Mouse (Mus musculus) liver, embryonic 16.5 days (tissue): ENCODE data around the gene Lrrn1. TPM values are rescaled to one million over a fixed set of nuclear protein-coding genes. Genes with fewer than 3 reads are reported as not detected.

ENCODE experiments used
- ATAC-seq: fragments of 200-750 bp; cut with Nextera tagmentation; 2 replicates; pipeline ENCODE4 v1.8.0; 2017; ENCODE audit warnings: low read depth, mild to moderate bottlenecking, moderate number of reproducible peaks, moderate library complexity
- H3K27ac ChIP-seq: fragments of 300-500 bp; sonication (generic); 2 replicates; pipeline ENCODE4 v1.5.1; 2014; ENCODE audit warnings: mild to moderate bottlenecking, low read length
- H3K27me3 ChIP-seq: fragments of 300-500 bp; sonication (generic); 2 replicates; pipeline ENCODE4 v1.6.1; 2014; ENCODE audit warnings: low read depth, low read length, mixed read lengths; ENCODE audit not compliant: control insufficient read depth, insufficient read depth
- H3K36me3 ChIP-seq: fragments of 300-500 bp; sonication (generic); 2 replicates; pipeline ENCODE4 v1.6.1; 2014; ENCODE audit warnings: mild to moderate bottlenecking; ENCODE audit not compliant: control insufficient read depth, insufficient read depth
- H3K4me1 ChIP-seq: fragments of 300-500 bp; sonication (generic); 2 replicates; pipeline ENCODE4 v1.6.1; 2014; ENCODE audit warnings: low read depth, low read length, mixed read lengths; ENCODE audit not compliant: control insufficient read depth
- H3K4me2 ChIP-seq: fragments of 300-500 bp; sonication (generic); 2 replicates; pipeline ENCODE4 v1.6.1; 2014; ENCODE audit warnings: low read depth, low read length, mixed read lengths
- H3K4me3 ChIP-seq: fragments of 300-500 bp; sonication (generic); 2 replicates; pipeline ENCODE4 v1.5.1; 2014; ENCODE audit warnings: low read depth, mild to moderate bottlenecking, low read length
- H3K9ac ChIP-seq: fragments of 300-500 bp; sonication (generic); 2 replicates; pipeline ENCODE4 v1.6.1; 2014; ENCODE audit warnings: low read depth, low read length
- H3K9me3 ChIP-seq: fragments of 300-500 bp; sonication (generic); replicated peaks from 2 replicates; pipeline ENCODE4 v1.6.1; 2016; ENCODE audit warnings: low read length; ENCODE audit not compliant: control insufficient read depth
- whole genome bisulfite sequencing: fragments of 180-500 bp; shearing (Covaris S2); extraction: QIAGEN DNeasy Blood & Tissue Kit; methylation state at CpG from one replicate; pipeline ENCODE4 v1.1.7; 2014; ENCODE audit not compliant: insufficient replicate concordance; 5-methylcytosine and 5-hydroxymethylcytosine counted together
- polyA plus RNA-seq: library from polyadenylated mRNA; unstranded; fragments of >200 nt; fragmentation: Nextera tagmentation; extraction: Ambion mirVana; gene quantifications from 2 replicates; pipeline ENCODE4 v1.2.1, GENCODE M21; 2015

Lrrn1 gene
- polyA plus RNA-seq, 1 experiment from 2014 or later, result 0.39 TPM

DNA sequence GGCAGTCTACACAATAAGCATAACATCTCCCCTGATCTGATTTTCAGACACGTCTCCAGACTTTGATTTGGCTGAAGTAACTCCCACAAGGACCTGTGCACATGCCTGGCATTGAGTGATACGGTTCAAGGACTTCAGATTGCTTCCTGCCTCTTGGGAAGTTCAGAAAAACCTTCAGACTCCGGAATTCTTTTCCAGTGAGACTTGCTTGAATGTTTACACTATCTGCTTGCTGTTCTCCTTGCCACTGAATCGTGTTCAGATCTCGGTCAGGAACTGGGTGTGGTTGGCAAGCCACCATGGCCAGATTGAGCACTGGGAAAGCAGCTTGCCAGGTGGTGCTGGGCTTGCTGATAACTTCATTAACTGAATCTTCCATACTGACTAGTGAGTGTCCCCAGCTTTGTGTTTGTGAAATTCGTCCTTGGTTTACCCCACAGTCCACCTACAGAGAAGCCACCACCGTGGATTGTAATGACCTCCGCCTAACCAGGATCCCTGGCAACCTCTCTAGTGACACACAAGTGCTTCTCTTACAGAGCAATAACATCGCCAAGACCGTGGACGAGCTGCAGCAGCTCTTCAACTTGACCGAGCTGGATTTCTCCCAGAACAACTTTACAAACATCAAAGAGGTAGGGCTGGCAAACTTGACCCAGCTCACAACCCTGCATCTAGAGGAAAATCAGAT, 37.5 kb downstream of the Lrrn1 start:
- H3K27me3 ChIP-seq, result no peaks in the 10 kb centered on the region
- H3K4me2 ChIP-seq, result no peak overlapping the region
- WGBS, result 52% methylated on average over 12 of the region's 12 CpGs

DNA sequence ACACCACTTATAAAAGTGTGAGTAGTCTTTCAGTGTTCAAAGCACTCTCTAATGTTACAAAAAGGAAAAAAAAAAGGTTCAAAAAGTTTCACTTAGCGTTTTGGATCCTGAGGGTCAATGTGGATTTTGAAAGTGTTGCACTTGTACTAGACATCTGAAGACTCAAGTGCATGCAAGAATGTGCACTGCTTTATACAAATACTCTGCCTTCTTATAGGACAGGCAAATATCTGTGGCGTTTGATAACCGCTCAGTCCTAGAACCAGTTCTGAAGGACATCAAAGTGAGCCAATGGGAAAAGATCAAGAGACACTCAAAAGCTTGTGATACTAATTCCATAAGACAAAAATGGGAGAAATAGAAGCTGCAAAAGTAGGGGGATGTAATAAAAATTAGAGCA, 45.0 kb downstream of the Lrrn1 start:
- H3K4me3 ChIP-seq, result no peak overlapping the region
- H3K27me3 ChIP-seq, result no peaks in the 10 kb centered on the region
- no peaks in the 10 kb centered on the region for H3K9me3 ChIP-seq
- H3K9ac ChIP-seq, result no peak overlapping the region
- no peaks in the 10 kb centered on the region for H3K36me3 ChIP-seq
- no peak for ATAC-seq
- no peak overlapping the region for H3K27ac ChIP-seq
- H3K4me2 ChIP-seq, result no peak overlapping the region
- H3K4me1 ChIP-seq, result no peaks in the 10 kb centered on the region
- WGBS, result 65% methylated on average over 3 of the region's 3 CpGs

More for the DNA sequence above, 37.5 kb downstream of the Lrrn1 start:
- ATAC-seq, result no peak
- no peak overlapping the region for H3K9ac ChIP-seq
- H3K4me1 ChIP-seq, result no peaks in the 10 kb centered on the region
- H3K9me3 ChIP-seq, result no peaks in the 10 kb centered on the region
- no peak overlapping the region for H3K27ac ChIP-seq
- no peak overlapping the region for H3K4me3 ChIP-seq
- H3K36me3 ChIP-seq, result no peaks in the 10 kb centered on the region

GRCm38 (mm10) chr6:107575405-107575804, 45.8 kb downstream of the Lrrn1 start:
- Histone ChIP-seq H3K36me3 (no peaks in the 10 kb centered on the region), H3K27me3 (no peaks in the 10 kb centered on the region), H3K27ac (no peak overlapping the region), H3K4me3 (no peak overlapping the region), H3K9me3 (no peaks in the 10 kb centered on the region), H3K9ac (no peak overlapping the region), H3K4me2 (no peak overlapping the region), H3K4me1 (no peaks in the 10 kb centered on the region)
- 41% methylated on average over 3 of the region's 3 CpGs for WGBS
- ATAC-seq, result no peak

DNA sequence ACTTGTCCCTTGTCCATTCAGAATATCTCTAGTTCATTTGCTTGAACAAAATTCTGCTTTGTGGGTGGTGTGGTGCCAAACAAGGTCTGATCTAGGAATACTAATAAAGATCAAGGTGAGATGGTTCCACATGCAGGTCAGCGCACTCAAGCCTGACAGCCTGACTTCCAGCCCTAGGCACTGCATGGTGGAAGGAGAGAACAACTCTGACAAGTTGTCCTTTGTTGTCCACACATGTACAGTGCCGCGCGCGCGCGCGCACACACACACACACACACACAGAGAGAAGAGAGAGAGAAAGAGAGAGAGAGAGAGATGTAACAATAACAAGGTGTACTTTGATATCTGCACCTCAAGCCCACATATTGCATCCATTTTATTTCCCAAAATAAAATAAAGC, 47.7 kb downstream of the Lrrn1 start:
- ATAC-seq, result no peak
- no peak overlapping the region for H3K9ac ChIP-seq
- H3K27me3 ChIP-seq, result no peaks in the 10 kb centered on the region
- H3K4me1 ChIP-seq, result no peaks in the 10 kb centered on the region
- no peak overlapping the region for H3K4me3 ChIP-seq
- H3K9me3 ChIP-seq, result no peaks in the 10 kb centered on the region
- no peak overlapping the region for H3K4me2 ChIP-seq
- no peak overlapping the region for H3K27ac ChIP-seq
- no peaks in the 10 kb centered on the region for H3K36me3 ChIP-seq
- WGBS, result 87% methylated on average over 8 of the region's 8 CpGs

DNA sequence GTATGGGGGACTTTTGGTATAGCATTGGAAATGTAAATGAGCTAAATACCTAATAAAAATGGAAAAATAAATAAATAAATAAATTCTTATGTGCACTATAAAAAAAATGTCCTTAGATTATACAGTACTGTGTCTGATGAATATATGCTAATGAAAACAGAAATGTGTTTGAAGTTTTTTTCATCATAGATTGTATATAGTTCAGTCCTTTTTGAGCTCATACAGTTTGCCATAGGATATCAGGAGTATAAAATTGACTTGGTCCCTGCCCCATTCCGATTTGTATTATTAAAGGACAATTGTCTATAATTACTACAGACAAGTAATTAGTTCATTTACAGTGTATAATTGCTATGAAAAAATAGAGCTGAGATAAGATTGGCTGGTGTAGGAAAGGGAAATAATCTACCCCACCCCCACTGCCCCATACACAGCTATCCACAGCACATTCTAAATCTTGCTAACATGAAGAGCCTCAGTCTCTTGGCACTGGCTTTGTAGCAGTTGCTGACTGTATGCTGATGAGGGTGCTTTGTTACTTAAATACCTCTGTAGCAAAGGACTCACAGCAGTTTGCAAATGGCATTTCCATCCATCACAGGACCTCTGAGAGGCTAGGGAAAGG, 54.3 kb downstream of the Lrrn1 start:
- no peak for ATAC-seq
- WGBS, result 53% methylated on average over 1 of the region's 1 CpGs
- H3K4me1 ChIP-seq, result no peaks in the 10 kb centered on the region
- H3K9me3 ChIP-seq, result no peaks in the 10 kb centered on the region
- H3K4me2 ChIP-seq, result no peak overlapping the region
- no peaks in the 10 kb centered on the region for H3K36me3 ChIP-seq
- H3K4me3 ChIP-seq, result no peak overlapping the region
- no peak overlapping the region for H3K9ac ChIP-seq
- no peak overlapping the region for H3K27ac ChIP-seq
- H3K27me3 ChIP-seq, result no peaks in the 10 kb centered on the region

DNA sequence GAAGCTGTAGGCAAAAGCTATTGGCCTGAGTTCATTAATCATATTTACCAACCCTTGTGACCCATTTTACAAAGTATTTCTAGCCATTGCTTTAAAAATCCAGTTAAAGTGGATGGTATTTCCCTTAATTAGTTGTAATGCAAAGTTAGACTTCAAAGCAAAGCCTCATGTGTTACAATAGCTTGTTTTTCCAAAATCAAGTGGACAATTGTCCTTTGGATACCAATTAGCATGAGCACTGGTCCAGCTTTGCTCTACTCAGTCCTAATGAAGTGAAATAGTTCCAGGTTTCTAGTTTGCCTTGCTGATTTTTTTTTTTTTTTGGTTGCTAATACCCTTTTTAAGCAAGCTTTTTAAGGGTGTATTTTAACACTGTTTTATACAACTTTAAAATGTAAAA, 75.6 kb downstream of the Lrrn1 start:
- no peaks in the 10 kb centered on the region for H3K27me3 ChIP-seq
- no peak overlapping the region for H3K9ac ChIP-seq
- no peaks in the 10 kb centered on the region for H3K4me1 ChIP-seq
- H3K9me3 ChIP-seq, result no peaks in the 10 kb centered on the region
- H3K4me2 ChIP-seq, result no peak overlapping the region
- ATAC-seq, result no peak
- no peak overlapping the region for H3K27ac ChIP-seq
- no peaks in the 10 kb centered on the region for H3K36me3 ChIP-seq
- no peak overlapping the region for H3K4me3 ChIP-seq

DNA sequence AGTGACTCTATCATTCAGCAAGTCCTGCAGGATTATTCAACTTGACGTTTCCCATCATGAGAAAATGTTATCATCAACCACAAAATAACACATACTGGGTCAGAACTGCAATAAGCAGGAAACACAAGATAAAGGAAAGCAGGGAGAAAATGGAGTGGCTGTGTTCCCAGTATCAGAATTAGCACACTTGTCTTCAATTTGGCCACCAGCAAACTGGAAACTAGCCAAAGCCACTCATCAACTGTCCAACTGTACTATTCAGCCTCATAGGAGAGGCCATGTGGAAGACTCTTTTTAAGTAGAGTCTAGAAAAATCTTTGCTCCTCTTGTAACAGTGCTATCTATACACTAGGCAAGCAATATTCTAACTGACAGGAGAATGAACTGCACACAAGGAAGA, 84.7 kb downstream of the Lrrn1 start:
- no peak overlapping the region for H3K4me2 ChIP-seq
- no peaks in the 10 kb centered on the region for H3K4me1 ChIP-seq
- ATAC-seq, result no peak
- no peaks in the 10 kb centered on the region for H3K36me3 ChIP-seq
- H3K27me3 ChIP-seq, result no peaks in the 10 kb centered on the region
- H3K9me3 ChIP-seq, result no peaks in the 10 kb centered on the region
- WGBS, result 16% methylated on average over 1 of the region's 1 CpGs
- no peak overlapping the region for H3K27ac ChIP-seq
- no peak overlapping the region for H3K4me3 ChIP-seq
- H3K9ac ChIP-seq, result no peak overlapping the region
